Mouse (Mus musculus): ENCODE results near the gene Epb41l1.

DNA sequence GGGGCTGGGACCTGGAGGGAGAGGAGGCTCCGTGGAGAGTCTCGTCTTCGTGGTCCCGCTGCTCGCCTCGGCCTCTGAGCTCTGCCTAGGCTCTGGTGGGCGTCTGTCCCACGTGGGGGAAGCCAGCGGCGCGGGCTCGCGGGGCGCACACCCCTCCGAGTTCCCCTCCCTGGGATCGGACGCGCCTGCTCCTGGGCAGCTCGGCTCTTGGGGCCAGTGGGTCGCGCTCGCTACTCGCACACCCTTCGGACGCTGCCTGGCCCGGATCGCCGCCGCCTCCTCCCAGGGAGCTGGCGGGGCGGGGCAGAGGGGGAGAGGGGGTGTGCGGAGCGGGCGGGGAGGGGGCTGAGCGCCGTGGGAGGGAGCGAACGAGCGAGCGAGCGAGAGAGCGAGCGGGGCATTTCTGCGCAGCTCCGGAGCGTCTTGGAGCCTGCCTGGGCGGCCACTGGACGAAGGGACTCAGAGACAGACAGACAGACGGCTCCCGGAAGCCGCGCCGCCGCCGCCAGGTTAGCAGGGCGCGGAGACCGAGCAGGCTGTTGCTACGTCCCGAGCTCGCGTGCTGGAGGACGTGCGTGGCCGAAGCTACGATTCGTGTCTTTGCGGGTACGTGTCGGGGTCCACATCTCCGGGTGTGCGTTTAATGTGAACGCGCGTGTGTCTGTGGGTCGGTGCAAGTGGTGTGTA lies at the start of gene Epb41l1:
- TF ChIP-seq POLR2A (IDR thresholded peaks at IDR 0.05; ENCODE audit: insufficient read depth, low read depth, low read length) (no peak), CTCF (IDR thresholded peaks at IDR 0.05) (peak; percentile 5; the same call in 1 of the 2 replicates), EP300 (IDR thresholded peaks at IDR 0.05; ENCODE audit: insufficient read depth, low read depth, low read length) (no peak)

All from heart, adult 2 months (tissue).